Mouse (Mus musculus) kidney, postnatal 0 days (tissue): ENCODE measurements at regions not wholly inside any gene's neighbourhood (a gene's known extent, or its start where the extent isn't known, plus 50 kb on each side); places are given as distances from the start of the nearest gene placed in this dataset.

Source experiments
- ATAC-seq: fragments of 200-750 bp; cut with Nextera tagmentation; replicated peaks from 2 replicates; pipeline ENCODE4 v1.8.0; 2017; ENCODE audit warnings: low read depth, moderate number of reproducible peaks, moderate TSS enrichment, moderate library complexity; ENCODE audit not compliant: low FRiP score
- DNase-seq: peaks from one replicate; pipeline ENCODE4 v3.0.0-alpha.2; 2016; ENCODE audit warnings: low spot score
- H3K27ac ChIP-seq: fragments of 300-500 bp; sonication (generic); 2 replicates; pipeline ENCODE4 v1.5.1; 2014; ENCODE audit warnings: mild to moderate bottlenecking
- H3K27me3 ChIP-seq: fragments of 300-500 bp; sonication (generic); 2 replicates; pipeline ENCODE4 v1.6.1; 2014; ENCODE audit warnings: low read length, mixed read lengths; ENCODE audit not compliant: insufficient read depth
- H3K36me3 ChIP-seq: fragments of 300-500 bp; sonication (generic); 2 replicates; pipeline ENCODE4 v1.6.1; 2014; ENCODE audit warnings: low read length, mixed read lengths; ENCODE audit not compliant: insufficient read depth
- H3K4me1 ChIP-seq: fragments of 300-500 bp; sonication (generic); replicated peaks from 2 replicates; pipeline ENCODE4 v1.6.1; 2014; ENCODE audit warnings: antibody characterized with exemption, low read length, mixed read lengths; ENCODE audit not compliant: insufficient read depth
- H3K4me2 ChIP-seq: fragments of 300-500 bp; sonication (generic); 2 replicates; pipeline ENCODE4 v1.6.1; 2014; ENCODE audit warnings: mild to moderate bottlenecking, low read length, moderate library complexity, mixed read lengths
- H3K4me3 ChIP-seq: fragments of 300-500 bp; sonication (generic); replicated peaks from 2 replicates; pipeline ENCODE4 v1.5.1; 2014; ENCODE audit warnings: low read depth, low read length
- H3K9ac ChIP-seq: fragments of 300-500 bp; sonication (generic); 2 replicates; pipeline ENCODE4 v1.6.1; 2014; ENCODE audit warnings: low read depth, low read length
- H3K9me3 ChIP-seq: fragments of 300-500 bp; sonication (generic); replicated peaks from 2 replicates; pipeline ENCODE4 v1.6.1; 2016; ENCODE audit warnings: low read length, inconsistent platforms, mixed read lengths
- CTCF ChIP-seq: IDR thresholded peaks from 2 replicates; pipeline ENCODE4 v1.5.1; 2016; ENCODE audit warnings: antibody characterized with exemption, low read depth, mild to moderate bottlenecking, moderate library complexity
- WGBS: fragments of 180-500 bp; shearing (Covaris S2); extraction: QIAGEN DNeasy Blood & Tissue Kit; methylation state at CpG from one replicate; pipeline ENCODE4 v1.1.7; 2014; 5-methylcytosine and 5-hydroxymethylcytosine counted together

DNA sequence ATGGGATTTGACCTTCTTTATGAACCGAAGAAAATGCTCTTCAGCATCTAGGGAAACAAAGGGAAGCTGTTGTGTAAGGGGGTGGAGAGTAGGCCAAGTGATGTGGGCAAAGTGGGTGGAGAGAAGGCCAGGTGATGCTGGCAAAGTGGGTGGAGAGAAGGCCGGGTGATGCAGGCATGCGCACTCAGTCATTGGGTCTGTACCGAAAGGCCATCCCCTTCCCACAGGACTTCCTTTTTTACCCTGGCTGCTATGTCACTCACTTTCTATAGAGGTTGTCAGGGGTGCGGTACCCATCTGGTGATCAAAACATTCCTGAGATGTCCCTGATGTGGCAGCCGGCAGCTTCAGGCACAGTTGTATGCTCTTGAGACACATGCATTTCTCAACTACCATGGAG lies 131.2 kb upstream of the Prok2 start:
- 78% methylated on average over 6 of the region's 6 CpGs for WGBS

DNA sequence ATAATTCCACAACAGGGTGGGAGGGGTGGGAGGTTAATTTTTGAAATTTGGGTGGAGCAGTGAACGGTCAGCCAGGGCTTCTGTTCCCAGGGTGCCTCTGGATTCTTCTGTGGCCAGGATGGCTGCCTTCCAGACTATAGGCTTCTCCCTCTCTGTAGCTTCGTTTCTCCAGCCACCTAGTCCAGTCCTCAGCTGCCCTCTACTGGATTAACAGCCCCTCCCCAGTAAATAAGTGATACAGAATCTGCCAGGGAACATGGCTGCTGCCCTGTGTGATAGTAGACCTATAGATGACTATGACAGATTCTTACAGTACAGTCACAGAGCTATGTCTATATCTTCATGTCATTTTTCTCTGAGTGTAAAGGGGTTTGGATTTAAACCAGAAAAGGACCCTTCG lies 127.5 kb upstream of the Prok2 start:
- no peak overlapping the region for H3K4me2 ChIP-seq
- no peaks in the 10 kb centered on the region for H3K9me3 ChIP-seq
- no peak overlapping the region for H3K9ac ChIP-seq
- DNase-seq = peak; percentile 47
- peak; percentile 57 for TF ChIP-seq CTCF
- H3K27ac ChIP-seq = no peak overlapping the region
- H3K4me3 ChIP-seq = no peak overlapping the region
- no peaks in the 10 kb centered on the region for H3K27me3 ChIP-seq
- no peaks in the 10 kb centered on the region for H3K4me1 ChIP-seq
- no peak for ATAC-seq
- 46% methylated on average over 3 of the region's 3 CpGs for WGBS
- H3K36me3 ChIP-seq = no peaks in the 10 kb centered on the region

More for the DNA sequence above, 131.2 kb upstream of the Prok2 start:
- Histone ChIP-seq H3K9me3 (no peaks in the 10 kb centered on the region), H3K27me3 (no peaks in the 10 kb centered on the region), H3K36me3 (no peaks in the 10 kb centered on the region), H3K4me1 (no peaks in the 10 kb centered on the region), H3K4me3 (no peak overlapping the region), H3K4me2 (no peak overlapping the region), H3K27ac (no peak overlapping the region), H3K9ac (no peak overlapping the region)
- TF ChIP-seq CTCF = no peak
- ATAC-seq = no peak
- DNase-seq = no peak

DNA sequence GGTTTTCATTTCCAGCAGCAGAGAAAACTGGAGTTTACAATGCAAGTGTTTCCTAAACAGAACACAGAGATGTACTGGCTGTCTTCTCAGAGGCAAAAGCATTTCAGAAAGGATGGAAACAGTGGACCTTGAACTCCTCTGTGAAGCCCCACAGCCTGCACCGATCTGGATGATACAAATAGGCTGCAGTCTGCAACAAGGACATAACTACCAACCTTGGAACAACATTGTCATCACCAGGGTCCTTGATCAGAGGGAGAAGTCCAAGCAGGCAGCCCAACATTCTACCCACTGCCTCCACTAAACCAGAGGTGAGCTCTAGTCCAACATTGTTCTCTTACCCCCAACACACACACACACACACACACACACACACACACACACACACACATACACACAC lies 124.5 kb upstream of the Prok2 start:
- H3K27ac ChIP-seq = no peak overlapping the region
- no peak overlapping the region for H3K9ac ChIP-seq
- ATAC-seq = no peak
- H3K27me3 ChIP-seq = no peaks in the 10 kb centered on the region
- H3K4me2 ChIP-seq = no peak overlapping the region
- DNase-seq = no peak
- no peaks in the 10 kb centered on the region for H3K36me3 ChIP-seq
- 65% methylated on average over 1 of the region's 1 CpGs for WGBS
- no peak overlapping the region for H3K4me3 ChIP-seq
- no peaks in the 10 kb centered on the region for H3K9me3 ChIP-seq
- H3K4me1 ChIP-seq = no peaks in the 10 kb centered on the region
- TF ChIP-seq CTCF = no peak

DNA sequence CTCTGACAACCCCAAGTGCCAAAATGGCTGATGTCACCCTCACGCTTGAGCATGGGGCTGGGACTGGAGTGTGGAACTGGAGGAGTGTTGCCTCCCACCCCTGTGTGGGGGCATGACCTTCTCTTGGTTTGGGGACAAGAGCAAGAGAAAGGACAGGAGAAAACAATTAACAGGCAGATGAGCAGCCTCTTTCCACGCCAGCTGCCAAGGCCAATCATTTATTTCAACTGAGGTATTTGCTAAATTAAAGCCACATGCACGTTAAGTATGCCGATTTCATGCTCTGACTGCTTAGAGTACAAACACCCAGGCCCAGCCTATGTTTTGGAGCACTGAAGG lies 119.3 kb upstream of the Prok2 start:
- Histone ChIP-seq H3K4me2 (no peak overlapping the region), H3K9me3 (no peaks in the 10 kb centered on the region), H3K4me3 (no peak overlapping the region), H3K4me1 (no peaks in the 10 kb centered on the region), H3K9ac (no peak overlapping the region), H3K27me3 (no peaks in the 10 kb centered on the region), H3K27ac (no peak overlapping the region), H3K36me3 (no peaks in the 10 kb centered on the region)
- DNase-seq (no peak), ATAC-seq (no peak)
- TF ChIP-seq CTCF = no peak
- 39% methylated on average over 4 of the region's 4 CpGs for WGBS

DNA sequence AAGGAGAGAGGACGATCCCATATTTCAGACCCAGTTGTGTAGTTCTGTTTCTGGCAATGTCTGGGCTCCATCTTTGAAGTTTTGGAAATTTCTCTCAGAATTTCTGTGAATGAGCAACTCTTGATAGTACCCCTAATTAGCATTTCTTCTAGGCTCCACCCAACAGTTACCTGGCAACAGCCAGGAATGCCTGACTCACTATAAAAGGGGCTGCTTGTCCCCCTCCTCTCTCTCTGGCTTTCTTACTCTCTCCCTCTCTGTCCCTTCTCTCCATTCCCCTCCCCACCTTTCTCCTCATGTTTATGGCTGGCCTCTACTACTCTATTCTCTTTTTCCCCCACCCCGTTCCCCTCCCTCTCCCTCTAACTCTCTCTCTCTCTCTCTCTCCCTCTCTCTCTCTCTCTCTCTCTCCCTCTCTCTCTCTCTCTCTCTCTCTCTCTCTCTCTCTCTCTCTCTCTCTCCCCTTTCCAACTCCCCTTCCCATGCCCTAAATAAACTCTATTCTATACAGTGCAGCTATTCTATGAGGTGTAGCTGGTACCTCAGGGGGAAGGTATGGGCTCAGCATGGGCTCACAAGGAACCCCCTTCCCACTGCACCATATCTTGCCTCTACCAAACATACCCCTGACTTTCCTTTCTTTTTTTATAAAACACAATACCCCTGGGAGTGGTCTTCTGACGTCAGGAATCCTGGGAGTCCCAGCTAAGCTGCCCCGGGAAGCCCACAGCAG lies 118.7 kb upstream of the Prok2 start:
- ATAC-seq (no peak), DNase-seq (no peak)
- no peak overlapping the region for H3K27ac ChIP-seq
- TF ChIP-seq CTCF = no peak
- no peaks in the 10 kb centered on the region for H3K36me3 ChIP-seq
- no peak overlapping the region for H3K9ac ChIP-seq
- H3K9me3 ChIP-seq = no peaks in the 10 kb centered on the region
- H3K4me3 ChIP-seq = no peak overlapping the region
- H3K27me3 ChIP-seq = no peaks in the 10 kb centered on the region
- H3K4me1 ChIP-seq = no peaks in the 10 kb centered on the region
- H3K4me2 ChIP-seq = no peak overlapping the region
- WGBS = 40% methylated on average over 4 of the region's 4 CpGs

DNA sequence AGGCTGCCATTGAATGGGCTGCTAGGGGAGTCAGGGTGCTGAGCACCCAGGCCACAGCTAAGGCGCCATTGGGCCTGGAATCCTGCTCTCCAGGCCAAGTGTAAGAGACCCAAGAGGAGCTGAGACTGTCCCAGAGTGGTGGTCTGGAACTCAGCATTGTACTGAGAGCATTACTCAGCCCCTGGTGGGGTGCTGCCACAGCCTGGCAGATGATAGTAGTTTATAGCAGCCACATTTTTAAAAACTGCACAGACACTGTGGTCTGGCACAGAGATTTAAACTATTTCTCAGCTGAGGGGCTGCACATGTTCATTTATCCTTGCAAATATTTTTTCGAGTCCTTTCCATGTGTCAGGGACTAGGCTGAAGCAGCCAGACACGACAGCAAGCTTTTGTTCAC lies 117.3 kb upstream of the Prok2 start:
- ATAC-seq = no peak
- Histone ChIP-seq H3K27me3 (no peaks in the 10 kb centered on the region), H3K36me3 (no peaks in the 10 kb centered on the region), H3K4me3 (no peak overlapping the region), H3K9me3 (no peaks in the 10 kb centered on the region), H3K27ac (no peak overlapping the region), H3K9ac (no peak overlapping the region), H3K4me2 (no peak overlapping the region), H3K4me1 (no peaks in the 10 kb centered on the region)
- TF ChIP-seq CTCF = no peak
- no peak for DNase-seq
- WGBS = 78% methylated on average over 3 of the region's 3 CpGs

DNA sequence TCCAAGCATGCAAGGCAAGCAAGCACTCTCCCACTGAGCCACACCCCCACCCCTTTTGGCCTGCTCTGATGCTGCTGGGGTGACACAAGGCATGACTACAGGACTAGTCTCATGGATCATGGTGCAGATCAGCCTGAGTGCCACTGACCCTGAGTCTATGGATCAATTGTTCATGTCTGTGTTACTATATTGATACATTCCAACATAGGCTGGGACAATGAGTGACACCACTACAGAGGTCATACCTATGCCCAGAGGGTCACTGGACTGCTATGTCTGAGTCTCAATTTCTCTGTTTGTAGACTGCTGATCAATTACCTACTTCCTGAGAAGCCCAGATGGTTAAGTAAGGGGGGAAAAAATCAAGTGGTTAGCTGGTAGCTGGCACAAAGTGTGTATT lies 116.5 kb upstream of the Prok2 start:
- Histone ChIP-seq H3K4me1 (no peaks in the 10 kb centered on the region), H3K4me3 (no peak overlapping the region), H3K36me3 (no peaks in the 10 kb centered on the region), H3K9ac (no peak overlapping the region), H3K27me3 (no peaks in the 10 kb centered on the region), H3K27ac (no peak overlapping the region), H3K9me3 (no peaks in the 10 kb centered on the region), H3K4me2 (no peak overlapping the region)
- TF ChIP-seq CTCF = no peak
- DNase-seq (no peak), ATAC-seq (no peak)
